Mouse (Mus musculus): Measurements from ENCODE around the gene Fate1.
"Not testable (repeated sequence)": the region's sequence is repeated elsewhere in the genome, so short reads cannot be mapped to it uniquely, and the experiment has no call there.

Gene Fate1

DNA sequence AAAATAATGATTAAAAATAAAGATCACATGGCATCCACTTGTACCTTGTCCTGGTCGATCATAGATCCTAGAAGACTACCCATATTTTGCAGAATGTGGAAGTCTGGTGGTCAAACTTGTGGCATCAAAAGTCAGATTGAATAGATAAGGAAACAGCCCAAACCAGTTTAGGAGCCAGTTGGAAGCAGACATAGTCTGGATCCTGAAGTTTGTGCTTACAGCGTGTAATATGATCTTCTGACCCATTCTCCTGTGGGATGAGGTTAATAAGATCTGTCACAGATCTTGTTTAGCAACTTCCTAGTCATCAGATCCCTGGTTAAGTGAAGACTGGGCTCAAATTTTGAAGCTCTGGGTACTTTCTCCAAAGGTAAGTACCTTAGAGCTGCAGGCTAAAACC is at the start of gene Fate1:
Fate1 (plus strand) TSS at position 301 of the 400 bp plus-strand sequence.
- no peak for DNase-seq (ENCODE audit: low spot score)

- peak; percentile 71 for DNase-seq (ENCODE audit: low spot score)
Measured at GRCm38 (mm10) chrX:71946631-71947030, 26.2 kb upstream of the Fate1 start.

GRCm38 (mm10) chrX:71958366-71958765 is 14.4 kb upstream of the Fate1 start:
- DNase-seq (ENCODE audit: low spot score) = no peak

DNA sequence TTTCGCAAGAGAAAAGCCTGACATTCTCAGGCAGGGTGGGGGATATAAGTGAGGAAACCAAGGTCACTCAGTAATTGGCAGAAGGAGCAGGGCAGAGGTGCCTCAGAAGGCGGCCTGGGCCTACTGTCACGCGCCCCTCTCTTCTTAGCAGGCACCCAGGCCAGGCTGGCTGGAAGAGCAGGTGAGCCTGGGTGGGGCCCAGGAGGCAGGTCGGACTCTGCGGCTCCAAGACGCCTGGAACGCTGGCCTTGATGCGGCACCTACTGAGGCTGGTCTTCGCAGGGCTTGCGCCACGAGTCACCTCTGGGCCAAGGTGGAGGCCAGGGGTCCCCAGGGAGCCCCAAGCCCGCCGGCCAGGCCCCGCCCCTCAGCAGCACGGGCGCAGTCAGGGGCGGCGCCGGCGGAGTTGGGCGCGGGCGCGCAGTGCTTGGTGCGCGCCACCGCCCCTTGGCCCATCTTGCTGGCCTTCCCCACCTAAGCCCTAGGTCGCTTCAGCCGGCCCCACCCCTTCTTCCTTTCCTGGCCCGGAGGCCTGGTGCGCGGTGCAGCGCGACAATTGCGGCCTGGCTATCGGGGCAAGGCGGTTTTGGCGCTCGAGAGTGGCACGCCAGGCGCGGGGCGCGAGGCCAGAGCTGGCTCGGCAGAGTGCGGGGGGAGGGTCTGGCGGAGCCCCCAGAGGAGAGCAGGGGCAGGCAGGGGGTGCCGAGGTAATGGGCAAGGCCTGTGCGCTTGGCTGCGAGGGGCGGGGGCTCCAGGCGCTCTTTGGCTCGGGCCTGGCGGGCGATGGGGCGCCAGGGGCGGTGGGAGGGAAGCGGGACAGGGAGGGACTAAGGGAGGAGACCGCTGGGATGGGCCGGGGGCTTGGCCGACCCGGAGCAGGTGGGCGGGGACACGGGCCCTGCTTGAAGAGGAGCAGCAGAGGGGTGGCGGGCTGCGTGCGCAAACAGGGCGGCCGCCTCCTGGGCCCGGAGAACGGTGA is 10.4 kb upstream of the Fate1 start, which contains the start of gene Prrg3:
Prrg3 (plus strand) TSS at position 552 of the 979 bp plus-strand sequence.
- peak; percentile 72 for DNase-seq (ENCODE audit: low spot score)

GRCm38 (mm10) chrX:71963275-71963912 is 9.4 kb upstream of the Fate1 start:
- peak; percentile 2 for DNase-seq (ENCODE audit: low spot score)

DNA sequence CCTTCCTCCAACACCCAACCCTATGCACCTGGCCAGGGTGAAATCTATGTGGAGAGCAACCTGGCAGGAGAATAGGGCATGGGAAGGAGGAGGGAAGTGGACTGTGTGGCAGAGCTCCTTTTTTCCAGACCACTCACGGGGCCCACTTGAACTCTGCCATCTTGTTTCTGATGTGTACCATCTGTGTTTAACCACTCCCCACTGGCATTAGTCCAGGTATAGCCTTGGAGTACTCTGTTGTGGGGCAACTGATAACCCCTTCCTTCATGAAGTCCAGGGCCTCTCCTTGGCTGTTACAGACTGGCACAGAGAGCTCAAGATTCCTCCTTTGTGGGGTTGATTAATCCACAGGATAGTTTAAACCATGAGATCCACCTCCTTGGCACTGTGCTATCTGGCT is 4.6 kb upstream of the Fate1 start:
- DNase-seq (ENCODE audit: low spot score) = no peak

DNA sequence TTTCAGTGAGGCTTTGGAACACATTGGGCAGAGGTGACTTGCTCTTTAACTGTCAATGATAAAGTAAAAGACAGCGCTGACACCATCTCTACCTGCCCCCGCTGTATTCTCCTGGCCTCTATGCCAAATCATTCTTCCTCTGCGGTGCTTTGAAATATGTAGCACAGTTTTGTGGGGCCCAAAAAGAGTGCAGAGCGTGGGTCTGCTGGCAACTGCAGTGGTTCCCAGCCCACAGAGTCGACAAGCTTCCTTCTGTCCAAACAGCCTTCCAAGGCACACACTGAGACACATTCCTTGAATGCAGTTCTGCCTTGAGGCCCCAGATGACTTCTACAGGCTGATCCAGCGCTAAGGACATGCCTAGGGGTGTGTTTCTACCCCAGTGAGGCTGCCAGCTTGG is 4.0 kb upstream of the Fate1 start:
- no peak for DNase-seq (ENCODE audit: low spot score)

DNA sequence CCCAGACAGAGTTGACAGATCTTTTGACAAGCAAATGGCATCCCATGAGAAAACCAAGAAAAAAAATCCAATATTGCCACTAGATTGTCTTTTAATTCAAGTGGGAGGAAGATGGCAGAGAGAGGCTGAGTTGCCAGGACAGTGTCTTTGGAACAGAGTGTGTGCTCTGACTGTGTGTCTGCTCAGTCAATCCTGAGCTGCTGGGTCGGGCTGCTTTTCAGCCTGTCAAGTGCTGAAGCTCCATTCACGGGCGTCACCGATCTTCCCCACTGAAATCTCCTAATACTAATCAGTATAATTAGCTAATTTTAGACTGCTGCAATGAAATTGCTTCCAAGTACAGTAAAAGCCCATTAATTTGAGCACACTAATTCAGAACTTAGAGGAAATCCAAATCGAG is 1.5 kb upstream of the Fate1 start:
- no peak for DNase-seq (ENCODE audit: low spot score)

GRCm38 (mm10) chrX:71977681-71978080 is 4.9 kb downstream of the Fate1 start:
- not testable (repeated sequence) for DNase-seq (ENCODE audit: low spot score)

DNA sequence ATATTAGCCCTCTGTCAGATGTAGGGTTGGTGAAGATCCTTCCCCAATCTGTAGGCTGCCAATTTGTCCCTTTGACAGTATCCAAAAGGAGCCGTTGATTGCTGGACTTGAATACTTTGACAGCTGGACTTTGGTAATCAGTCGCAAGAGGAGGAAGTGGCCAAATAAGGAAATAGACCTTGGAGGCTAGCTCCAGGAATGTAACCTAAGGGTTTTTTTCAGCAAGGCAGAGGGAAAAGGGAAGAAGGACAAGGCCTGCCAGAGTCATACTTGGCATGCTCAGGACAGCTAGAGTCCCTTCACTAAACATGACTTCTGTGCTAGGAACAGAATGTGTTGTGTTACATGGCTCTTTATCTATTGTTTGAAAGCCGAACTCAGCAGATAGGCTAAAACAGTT is 7.7 kb downstream of the Fate1 start:
- no peak for DNase-seq (ENCODE audit: low spot score)

DNA sequence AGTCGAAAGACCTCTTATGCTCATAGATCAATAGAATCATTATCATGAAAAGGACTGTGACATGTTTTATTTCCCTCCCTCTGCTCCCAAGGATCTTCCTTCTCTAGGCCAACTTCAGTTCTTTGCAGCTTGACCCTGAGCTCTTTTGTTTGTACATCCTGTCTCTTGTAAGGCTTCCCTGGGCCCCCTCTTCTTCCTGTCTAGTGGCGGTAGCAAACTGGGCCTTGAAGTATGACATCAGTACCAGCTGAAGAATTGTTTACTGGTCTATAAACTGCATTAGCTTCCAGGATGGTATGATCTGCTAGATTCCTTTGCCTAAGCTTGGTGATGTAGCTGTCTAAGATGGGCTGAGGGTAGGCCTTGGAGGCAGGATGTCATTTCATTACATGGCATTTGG is 8.5 kb downstream of the Fate1 start:
- DNase-seq (ENCODE audit: low spot score) = no peak

DNA sequence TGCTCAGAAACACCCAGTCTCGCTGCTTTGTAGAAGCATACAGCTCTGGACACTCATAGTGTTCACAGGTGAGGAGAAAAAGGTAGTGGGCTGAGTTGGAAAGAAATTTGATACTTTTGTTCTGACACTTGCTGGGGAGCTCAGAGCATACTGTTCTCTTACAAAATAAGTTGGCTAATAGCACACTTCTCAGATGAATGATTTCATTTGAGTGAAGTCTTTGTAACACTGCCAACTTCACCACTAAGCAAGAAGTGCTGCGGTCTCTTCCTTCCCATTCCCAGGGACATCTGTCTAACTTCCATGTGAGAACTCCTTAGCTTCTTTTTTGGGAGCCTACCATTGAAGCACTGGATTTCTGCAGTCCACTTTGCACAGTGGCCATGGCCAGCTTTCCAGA is 10.4 kb downstream of the Fate1 start:
- no peak for DNase-seq (ENCODE audit: low spot score)

DNA sequence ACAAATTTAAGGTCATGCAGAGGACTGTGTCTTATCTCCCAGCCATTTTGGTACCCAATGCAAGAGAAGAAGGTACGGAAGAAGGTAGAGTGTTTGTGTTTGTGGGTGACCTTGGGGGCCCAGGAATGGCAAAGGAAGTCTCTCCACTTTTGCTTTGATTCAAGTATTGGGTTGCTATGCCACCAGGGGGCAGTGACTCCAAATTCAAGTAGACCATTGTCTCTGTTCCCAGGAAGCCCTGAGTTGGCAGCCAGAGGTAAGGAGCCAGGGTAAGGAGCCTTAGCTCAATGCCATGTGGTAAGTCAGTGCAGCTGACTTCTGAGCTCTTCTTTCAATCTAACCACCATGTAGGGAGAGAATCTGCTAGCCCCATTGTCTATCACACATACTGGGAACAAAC is 11.0 kb downstream of the Fate1 start:
- peak; percentile 7 for DNase-seq (ENCODE audit: low spot score)

DNA sequence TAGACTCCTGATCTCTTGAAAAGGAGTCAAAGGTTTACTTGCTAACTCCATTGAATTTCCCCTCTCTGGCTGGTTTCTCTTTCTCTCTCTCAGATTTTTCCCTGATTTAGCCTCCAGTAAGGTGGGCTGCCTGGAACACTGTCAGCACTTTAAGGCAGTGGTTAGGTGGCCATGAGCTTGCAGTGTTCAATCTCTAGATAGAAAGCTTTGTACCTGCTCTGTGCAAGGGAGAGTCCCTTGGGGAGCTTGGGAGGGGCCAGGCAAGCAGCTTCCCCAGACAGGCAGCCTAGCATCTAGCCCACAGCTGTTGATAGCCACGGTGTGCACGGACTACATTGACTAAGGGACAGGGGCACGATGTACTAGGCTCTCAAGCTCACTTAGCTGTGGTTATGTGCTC is 18.8 kb downstream of the Fate1 start, which contains the start of gene Cnga2:
Cnga2 (plus strand) TSS at position 301 of the 400 bp plus-strand sequence.
- no peak for DNase-seq (ENCODE audit: low spot score)

DNA sequence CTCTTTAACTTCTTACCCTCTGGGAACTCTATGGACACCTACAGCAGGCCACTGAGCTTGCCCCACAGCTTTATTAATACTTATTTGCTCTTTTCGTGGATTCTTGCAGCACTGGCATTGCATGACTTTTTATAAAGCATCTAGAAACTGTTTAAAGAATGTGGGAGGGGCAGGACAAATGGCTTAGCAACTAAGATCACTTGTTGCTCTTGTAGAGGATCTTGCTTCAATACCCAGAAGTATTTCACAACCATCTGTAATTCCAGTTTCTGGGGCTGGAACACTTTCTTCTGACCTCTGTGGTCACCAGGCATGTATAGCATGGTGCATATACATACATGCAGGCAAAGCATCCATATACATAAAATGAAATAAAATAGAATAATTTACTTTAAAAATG is 23.2 kb downstream of the Fate1 start:
- no peak for DNase-seq (ENCODE audit: low spot score)

GRCm38 (mm10) chrX:72009930-72010329 is 37.1 kb downstream of the Fate1 start:
- DNase-seq (ENCODE audit: low spot score) = no peak

DNA sequence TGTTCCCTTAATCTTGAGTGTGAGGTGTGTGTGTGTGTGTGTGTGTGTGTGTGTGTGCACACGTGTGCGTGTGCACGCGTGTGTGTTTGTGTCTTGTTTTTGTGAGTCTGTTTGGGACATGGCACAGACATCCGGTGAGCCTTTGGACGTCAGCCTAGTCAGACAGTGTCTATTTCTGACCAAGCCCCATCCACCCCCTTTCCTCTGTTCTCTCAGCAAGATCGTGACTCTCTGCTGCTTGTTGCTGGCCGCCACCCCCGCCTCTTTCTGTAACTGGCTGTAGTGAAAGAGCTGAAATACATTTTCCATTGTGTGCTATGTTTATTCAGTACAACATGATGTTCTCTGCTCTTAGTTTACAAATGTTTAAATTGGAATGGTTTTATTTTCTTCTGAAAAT is 39.5 kb downstream of the Fate1 start:
- DNase-seq (ENCODE audit: low spot score) = no peak

DNA sequence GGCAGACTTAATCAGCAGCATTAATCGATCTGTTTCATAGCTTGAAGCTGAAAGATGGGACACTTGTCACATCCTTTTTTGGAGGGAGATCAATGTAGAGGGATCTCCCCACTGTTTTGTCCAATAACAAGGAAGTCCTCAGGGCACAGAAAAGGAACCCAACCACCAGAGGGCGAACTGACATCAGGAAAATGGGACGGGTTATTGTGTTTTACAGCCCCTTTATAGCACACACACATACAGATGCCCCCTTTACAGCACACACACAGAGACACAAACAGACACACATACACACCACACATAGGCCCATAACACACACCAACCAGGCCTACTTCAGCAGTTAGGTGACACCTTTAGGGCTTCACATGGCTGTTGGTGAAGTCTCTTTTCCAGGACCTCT is 40.0 kb downstream of the Fate1 start:
- DNase-seq (ENCODE audit: low spot score) = peak; percentile 62

DNA sequence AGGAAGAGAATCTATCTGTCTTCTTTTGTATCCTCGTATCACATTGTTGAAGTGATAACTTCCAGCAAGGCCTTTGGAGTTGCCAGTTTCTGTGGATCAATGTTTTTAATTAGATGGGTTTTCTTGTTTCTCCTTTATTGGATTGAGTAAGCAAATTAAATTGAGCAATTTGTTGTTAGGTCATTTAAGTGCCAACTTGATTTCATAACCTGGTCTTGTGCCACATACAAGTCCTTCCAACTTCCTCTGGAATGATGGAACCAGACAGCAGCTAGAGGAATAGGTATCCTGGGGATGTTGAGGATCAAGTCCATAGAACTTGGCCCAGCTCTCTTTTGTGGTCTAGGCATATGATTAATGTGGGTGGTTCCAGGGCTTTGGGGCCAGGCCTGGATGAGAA is 49.5 kb downstream of the Fate1 start:
- no peak for DNase-seq (ENCODE audit: low spot score)

- peak; percentile 69 for DNase-seq (ENCODE audit: low spot score)
Measured at GRCm38 (mm10) chrX:72022750-72023398, 50.1 kb downstream of the Fate1 start.

GRCm38 (mm10) chrX:72023542-72023941 is 50.8 kb downstream of the Fate1 start:
- DNase-seq (ENCODE audit: low spot score) = no peak

Measured in retina, embryonic 14.5 days (tissue).